Mouse (Mus musculus): ENCODE results near the gene Rcn3.
"Not testable (repeated sequence)": the region's sequence is repeated elsewhere in the genome, so short reads cannot be mapped to it uniquely, and the experiment has no call there.

DNA sequence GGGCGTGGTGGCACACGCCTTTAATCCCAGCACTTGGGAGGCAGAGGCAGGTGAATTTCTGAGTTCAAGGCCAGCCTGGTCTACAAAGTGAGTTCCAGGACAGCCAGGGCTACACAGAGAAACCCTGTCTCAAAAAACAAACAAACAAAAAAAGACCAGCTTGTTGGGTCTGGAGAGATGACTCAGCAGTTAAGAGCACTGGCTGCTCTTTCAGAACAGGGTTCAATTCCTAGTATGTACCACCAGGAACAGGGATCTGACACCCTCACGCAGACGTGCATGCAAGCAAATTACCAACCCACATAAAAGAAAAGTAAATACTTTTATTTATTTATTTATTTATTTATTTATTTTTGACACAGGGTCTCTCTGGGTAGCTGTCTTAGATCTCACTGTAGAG is 18.1 kb upstream of the Rcn3 start:
- not testable (repeated sequence) for TF ChIP-seq GATA1, TAL1 (IDR thresholded peaks at IDR 0.05; ENCODE audit: low read length)

Data from erythroblast, embryonic 14.5 days (primary cell).